Mouse (Mus musculus) kidney, adult 18-20 months (tissue): ENCODE results near the gene Amdhd2.

ENCODE experiments used
- DNase-seq: peaks from one replicate; pipeline ENCODE4 v3.0.0; 2021

Gene Amdhd2

DNA sequence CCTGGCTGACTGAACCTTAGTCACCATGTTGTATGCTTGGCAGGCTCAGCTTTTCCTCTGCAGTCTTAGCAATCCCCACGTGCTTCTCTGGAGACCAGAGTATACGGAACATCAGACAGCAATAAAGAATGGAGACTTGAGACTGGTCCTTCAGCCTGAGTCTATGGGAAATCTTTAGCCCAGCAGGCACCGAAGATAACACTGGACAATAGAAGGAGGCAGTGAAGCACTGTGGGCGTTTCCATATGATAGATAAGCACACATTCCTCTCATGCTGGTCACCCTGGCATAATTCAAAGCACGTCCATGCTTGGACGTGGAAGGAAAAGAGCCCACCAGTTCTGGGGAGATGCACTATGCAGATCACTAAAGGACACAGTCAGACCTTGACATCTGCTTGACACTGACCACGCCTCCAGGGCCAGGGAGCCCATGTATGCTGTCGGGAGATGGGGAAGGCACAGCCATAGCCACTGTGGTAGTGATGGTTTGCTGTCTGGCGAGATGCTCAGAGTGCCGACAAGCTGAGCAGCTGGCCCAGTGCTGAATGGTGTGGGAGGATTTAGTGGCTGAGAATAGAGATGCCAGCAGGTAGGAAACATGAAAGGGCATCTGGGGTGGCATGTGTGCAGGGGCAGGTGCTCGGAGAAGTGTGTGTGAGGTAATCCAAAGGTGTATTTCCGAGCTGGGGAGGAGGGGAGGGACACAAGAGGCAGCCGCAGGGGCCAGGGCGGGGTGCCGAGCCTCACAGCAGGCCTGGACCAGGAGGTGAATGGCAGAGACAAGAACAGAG, 33.7 kb upstream of the Amdhd2 start:
- DNase-seq = no peak

- DNase-seq = no peak
Measured at GRCm38 (mm10) chr17:24195349-24195748, 31.8 kb upstream of the Amdhd2 start.

GRCm38 (mm10) chr17:24193769-24194168, 30.2 kb upstream of the Amdhd2 start:
- no peak for DNase-seq

DNA sequence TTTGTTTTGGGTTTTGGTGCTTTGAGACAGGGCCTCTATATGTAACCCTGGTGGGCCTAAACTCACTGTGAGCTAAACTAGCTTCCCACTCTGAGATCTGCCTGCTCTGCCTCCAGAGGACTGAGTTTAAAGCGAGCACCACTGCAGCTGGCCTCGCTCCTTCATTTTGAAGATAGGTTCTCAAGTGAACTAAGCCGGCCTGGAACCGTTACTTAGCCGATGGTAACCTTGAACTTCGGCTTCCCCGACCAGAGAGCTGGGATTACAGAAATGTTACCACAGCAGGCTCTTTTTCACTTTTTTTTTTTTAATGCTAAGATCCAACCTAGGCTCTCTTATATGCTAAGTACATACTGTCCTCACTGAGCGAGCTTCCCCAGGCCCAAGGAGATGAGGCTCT, 29.7 kb upstream of the Amdhd2 start:
- no peak for DNase-seq

DNA sequence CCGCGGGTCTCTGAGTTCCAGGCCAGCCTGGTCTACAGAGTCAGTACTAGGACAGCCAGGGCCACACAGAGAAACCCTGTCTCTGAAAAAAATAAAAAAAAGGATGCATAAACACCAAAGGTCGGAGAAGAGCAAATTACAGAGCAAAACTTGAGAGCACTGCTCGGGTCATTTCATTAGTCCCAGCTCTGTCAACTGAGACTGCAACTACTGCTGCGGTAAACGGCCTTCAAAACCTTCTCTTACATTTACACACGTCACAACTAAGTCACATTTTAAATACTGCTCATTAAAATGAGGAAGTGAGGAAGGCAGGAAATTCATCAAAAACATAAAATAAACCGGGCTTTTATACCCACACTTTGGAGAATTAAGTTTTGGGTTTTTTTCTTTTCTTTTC, 29.3 kb upstream of the Amdhd2 start:
- DNase-seq = no peak

- DNase-seq = no peak
Measured at GRCm38 (mm10) chr17:24191481-24191880, 27.9 kb upstream of the Amdhd2 start.

DNA sequence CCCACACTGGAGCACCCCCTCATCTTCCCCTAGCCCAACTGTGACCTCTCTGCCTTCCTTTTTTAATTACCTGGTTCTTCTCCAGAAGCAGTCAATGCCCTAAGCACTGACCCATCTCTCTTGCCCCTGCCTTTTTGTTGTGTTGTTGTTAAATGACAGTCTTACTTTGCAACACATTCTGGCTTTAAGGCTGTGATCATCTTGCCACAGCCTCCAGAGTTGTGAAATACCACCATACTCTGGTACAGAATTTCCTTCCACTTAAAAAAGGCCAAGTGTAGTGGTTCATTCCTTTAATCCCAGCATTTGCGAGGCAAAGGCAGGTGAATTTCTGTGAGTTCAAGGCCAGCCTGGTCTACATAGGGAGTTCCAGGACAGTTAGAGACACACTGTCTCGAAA, 27.4 kb upstream of the Amdhd2 start:
- no peak for DNase-seq

- no peak for DNase-seq
Measured at GRCm38 (mm10) chr17:24174259-24174658, 10.7 kb upstream of the Amdhd2 start.

GRCm38 (mm10) chr17:24173423-24173822, 9.9 kb upstream of the Amdhd2 start:
- DNase-seq = peak; percentile 72

GRCm38 (mm10) chr17:24171738-24172137, 8.2 kb upstream of the Amdhd2 start:
- no peak for DNase-seq

DNA sequence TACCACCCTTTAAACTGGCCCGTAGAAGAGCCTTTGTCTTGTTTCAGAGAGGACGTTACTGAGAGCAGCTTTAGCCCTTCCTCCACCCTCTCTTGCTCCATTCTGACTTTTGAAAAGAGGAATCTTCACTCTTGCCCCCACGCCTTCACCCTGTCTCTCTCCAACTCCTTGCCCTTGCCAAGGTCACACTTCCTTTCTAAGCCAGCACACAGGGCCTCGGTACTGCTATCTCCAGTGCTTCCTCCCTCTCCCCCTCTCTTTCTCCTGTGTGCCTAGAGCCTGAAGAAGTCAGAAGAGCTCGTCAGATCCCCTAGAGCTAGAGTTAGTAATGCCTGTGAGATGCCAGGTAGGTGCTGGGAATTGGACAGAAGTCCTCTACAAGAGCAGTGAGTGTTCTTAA, 7.2 kb upstream of the Amdhd2 start:
- no peak for DNase-seq

DNA sequence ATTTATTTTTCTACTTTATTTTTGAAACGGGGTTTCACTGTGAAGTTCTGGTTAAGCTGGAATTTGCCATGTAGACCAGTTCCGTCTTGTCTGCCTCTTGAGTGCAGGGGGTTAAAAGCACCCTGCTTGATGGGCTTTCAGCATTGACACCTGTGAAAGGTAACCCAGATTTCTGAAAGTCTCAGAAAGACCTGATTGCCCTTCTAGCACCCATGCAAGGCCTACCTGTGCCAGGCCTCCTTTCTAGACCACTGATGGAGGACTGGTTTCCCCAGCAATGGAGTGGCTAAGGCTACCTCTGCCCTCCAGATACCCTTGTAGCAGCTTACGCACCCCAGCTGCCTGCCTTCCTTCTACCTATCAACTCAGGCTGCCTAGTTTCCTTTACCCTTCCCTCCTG, 6.6 kb upstream of the Amdhd2 start:
- DNase-seq = no peak

DNA sequence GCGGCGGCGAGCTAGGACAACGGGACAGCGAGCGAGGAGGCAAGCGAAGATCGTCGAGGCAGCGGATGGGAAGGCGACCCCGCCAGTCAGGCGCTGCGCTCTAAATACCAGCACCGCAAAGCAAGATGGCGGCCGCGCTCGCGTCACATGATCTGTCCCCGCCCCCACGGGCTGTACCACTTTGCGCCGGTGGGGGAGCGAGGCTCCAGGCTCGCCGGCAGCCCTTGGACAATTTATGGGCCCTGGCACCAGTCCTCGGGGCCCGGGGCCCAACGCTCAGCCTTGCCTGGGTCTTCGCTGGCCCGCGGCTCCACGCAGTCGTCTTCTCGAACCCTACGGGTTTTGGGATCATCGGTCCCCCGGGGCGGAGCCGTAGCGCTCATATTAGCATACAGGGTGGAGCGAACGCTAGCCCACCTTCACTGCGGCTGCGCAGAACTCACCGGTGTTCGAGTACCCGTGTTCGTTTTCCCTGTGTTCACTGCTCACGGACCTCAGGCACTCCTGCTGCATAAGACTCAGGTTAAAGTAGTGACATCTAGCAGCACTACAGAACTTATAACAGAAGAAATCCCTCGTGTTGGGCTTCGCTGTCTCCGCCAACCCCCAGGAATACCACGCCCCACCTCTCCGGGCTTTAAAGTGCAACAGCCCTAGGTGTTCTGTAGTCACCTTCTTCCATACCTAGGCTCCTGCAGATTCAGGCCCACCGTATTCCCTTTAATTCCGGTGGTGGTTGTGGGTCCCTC, 5.9 kb upstream of the Amdhd2 start, which contains the start of gene Atp6v0c:
Gene Atp6v0c, minus strand, starts transcription at position 386 of the 749 bp plus-strand sequence.
- DNase-seq = peak; percentile 99

DNA sequence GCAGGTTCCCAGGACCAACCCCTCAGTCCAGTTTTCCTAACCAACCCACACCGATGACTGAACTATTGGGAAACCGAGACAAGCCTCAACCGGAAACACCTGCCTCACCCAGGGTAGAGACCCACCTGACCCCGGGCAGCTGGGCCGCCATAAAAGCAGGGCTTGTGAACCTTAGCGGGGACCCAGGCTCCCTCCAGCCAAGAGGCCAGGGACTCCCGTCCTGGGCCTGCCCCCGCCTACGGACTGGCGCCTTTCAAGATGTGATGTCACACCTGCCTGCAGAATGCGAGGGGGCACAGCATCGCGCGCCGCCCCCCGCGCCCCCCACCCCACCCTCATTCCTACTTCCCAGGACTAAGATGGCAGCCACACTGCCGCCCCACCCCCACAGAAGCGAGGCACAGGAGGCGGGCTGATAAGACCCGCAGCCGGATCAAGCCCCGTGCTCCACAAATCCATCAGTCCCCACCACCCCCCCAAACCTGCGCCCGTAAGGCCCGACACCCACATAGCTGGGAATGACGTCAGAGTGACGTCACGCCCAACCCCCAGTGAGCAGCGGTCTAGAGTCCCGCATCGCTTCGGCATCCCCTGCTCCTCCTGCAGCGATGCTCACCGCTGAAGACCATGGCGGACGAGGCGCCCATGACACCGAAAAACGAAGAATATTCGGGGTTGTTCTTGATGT, 5.2 kb upstream of the Amdhd2 start:
- DNase-seq = peak; percentile 53

DNA sequence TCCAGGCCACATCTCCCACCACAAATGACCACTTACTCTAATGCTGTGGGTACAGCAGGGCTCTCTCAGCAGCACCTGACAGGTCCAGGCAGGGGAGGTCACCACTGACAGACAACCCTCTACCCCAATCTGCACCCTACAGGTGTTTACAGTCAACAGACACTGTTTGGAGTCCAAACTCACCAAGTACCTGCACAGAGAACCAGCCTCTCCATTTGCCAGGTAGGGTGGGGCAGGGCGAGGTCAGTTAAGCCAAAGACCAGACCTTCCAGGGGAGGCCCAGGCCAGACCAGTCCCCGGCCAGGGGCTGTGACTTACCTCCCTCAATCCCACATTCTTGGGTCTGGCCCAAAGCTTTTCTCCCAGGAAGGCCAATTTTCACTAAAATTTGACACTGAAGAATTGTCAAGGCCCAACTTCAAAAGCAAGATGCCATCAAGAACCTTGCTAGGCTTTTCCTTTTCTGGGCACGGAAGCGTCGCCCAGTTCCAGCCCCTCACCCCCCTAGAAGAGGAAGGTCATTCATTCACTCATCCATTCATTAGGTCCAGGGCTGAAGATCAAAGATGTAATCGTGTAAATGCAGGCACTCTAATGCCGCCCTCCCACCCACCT, 4.4 kb upstream of the Amdhd2 start:
- peak; percentile 28 for DNase-seq

- peak; percentile 35 for DNase-seq
Measured at GRCm38 (mm10) chr17:24167120-24167519, 3.6 kb upstream of the Amdhd2 start.

GRCm38 (mm10) chr17:24164566-24165259, 1.1 kb upstream of the Amdhd2 start:
- peak; percentile 64 for DNase-seq

GRCm38 (mm10) chr17:24162584-24163175, 886 bp downstream of the Amdhd2 start:
- peak; percentile 81 for DNase-seq

DNA sequence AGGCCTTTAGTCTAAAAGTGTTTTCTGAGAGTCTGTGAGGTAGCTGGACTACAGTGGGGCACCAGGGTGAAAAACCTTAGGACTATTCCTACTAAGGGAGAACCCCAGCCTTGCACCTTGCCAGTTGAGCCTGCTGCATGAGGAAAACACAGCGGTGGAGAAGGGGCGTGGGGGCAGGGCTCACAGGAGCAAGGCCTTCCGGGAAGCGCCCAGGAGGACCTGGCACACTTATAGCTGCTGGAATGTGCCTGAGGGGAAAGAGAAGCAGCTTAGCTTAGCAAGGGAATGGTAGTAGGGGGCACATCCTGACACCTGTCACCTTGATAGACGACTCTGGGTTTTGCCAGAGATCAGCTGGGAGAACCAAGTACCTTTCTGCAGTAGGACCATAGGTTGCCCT, 2.1 kb downstream of the Amdhd2 start:
- DNase-seq = peak; percentile 32

- DNase-seq = no peak
Measured at GRCm38 (mm10) chr17:24157526-24157925, 6.0 kb downstream of the Amdhd2 start.

- DNase-seq = no peak
Measured at GRCm38 (mm10) chr17:24157121-24157520, 6.4 kb downstream of the Amdhd2 start.

DNA sequence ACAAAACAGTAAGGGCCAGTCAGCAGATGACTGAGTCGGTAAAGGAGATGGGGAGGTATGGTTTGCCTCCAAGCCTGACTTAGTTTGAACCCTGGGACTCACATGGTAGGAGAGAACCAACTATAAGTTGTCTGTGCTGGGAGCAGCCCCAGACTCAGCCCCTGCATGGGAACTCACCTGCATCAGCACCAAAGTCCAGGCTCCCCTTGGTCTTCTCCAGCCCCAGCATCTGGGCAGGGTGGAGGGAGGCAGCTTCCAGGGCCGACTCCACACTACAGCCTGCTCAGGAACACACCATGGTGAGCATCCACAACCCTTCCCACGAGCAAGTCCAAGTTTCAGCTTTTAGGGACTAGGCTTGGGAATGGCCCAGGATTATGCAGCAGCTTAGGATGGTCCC, 7.2 kb downstream of the Amdhd2 start:
- no peak for DNase-seq
